Mouse (Mus musculus) ES-E14 (cell line): ENCODE measurements at regions not wholly inside any gene's neighbourhood (a gene's known extent, or its start where the extent isn't known, plus 50 kb on each side); places are given as distances from the start of the nearest gene placed in this dataset.

ENCODE experiments used
- DNase-seq: peaks from one replicate; pipeline ENCODE4 v3.0.0-alpha.2; 2013; ENCODE audit warnings: low read depth, low spot score
- H3K27ac ChIP-seq: 2 replicates; pipeline ENCODE4 v1.5.1; 2012; ENCODE audit warnings: low read depth, mild to moderate bottlenecking, low read length, moderate library complexity, mixed read lengths; ENCODE audit not compliant: poor library complexity, insufficient read depth, severe bottlenecking
- H3K36me3 ChIP-seq: 2 replicates; pipeline ENCODE4 v1.6.1; 2012; ENCODE audit warnings: mild to moderate bottlenecking, low read length, moderate library complexity, mixed read lengths; ENCODE audit not compliant: control insufficient read depth, poor library complexity, insufficient read depth, severe bottlenecking
- H3K4me1 ChIP-seq, 2 experiments: fragments of 150-350 bp in 1 of 2; sonication (generic) in 1 of 2; 2 replicates each; pipeline ENCODE4 v1.6.1; 2012; ENCODE audit warnings: low read length in 2 of 2, mild to moderate bottlenecking in 1 of 2, mixed read lengths in 1 of 2; ENCODE audit not compliant: control insufficient read depth in 2 of 2, insufficient read depth in 2 of 2, poor library complexity in 1 of 2
- H3K4me3 ChIP-seq, 2 experiments: fragments of 150-350 bp in 1 of 2; sonication (generic) in 1 of 2; 2 replicates each; pipeline ENCODE4 v1.5.1; 2012; ENCODE audit warnings: low read length in 2 of 2, low read depth in 1 of 2, mild to moderate bottlenecking in 1 of 2, mixed read lengths in 1 of 2; ENCODE audit not compliant: insufficient read depth in 1 of 2, poor library complexity in 1 of 2, severe bottlenecking in 1 of 2
- H3K9ac ChIP-seq: 2 replicates; pipeline ENCODE4 v1.6.1; 2012; ENCODE audit warnings: low read depth, mild to moderate bottlenecking, low read length, mixed read lengths; ENCODE audit not compliant: poor library complexity, insufficient read depth, severe bottlenecking
- H3K9me3 ChIP-seq: fragments of 150-350 bp; sonication (generic); 2 replicates; pipeline ENCODE4 v1.6.1; 2012; ENCODE audit warnings: low read depth, mild to moderate bottlenecking, low read length; ENCODE audit not compliant: control insufficient read depth, insufficient read depth
- CHD2 ChIP-seq: IDR thresholded peaks from 2 replicates; pipeline ENCODE4 v1.6.1; 2014; ENCODE audit warnings: mild to moderate bottlenecking, low read depth, low read length, inconsistent platforms
- HCFC1 ChIP-seq: IDR thresholded peaks from 2 replicates; pipeline ENCODE4 v1.6.1; 2012; ENCODE audit warnings: low read length, inconsistent platforms, borderline replicate concordance; ENCODE audit not compliant: insufficient read depth
- MAFK ChIP-seq: IDR thresholded peaks from 2 replicates; pipeline ENCODE4 v1.6.1; 2014; ENCODE audit warnings: mild to moderate bottlenecking, low read depth, low read length, inconsistent platforms; ENCODE audit not compliant: insufficient read depth
- ZC3H11A ChIP-seq: IDR thresholded peaks from 2 replicates; pipeline ENCODE4 v1.6.1; 2012; ENCODE audit warnings: low read depth, mild to moderate bottlenecking, inconsistent platforms, low read length, borderline replicate concordance
- ZNF384 ChIP-seq: IDR thresholded peaks from 2 replicates; pipeline ENCODE4 v1.6.1; 2012; ENCODE audit warnings: low read depth, low read length, inconsistent platforms
- in situ Hi-C, 2 experiments: fragments of 600-800 bp; cut with MboI; formaldehyde crosslinking; loops; one replicate each; pipeline ENCODE4 v1.15.1; 2025; ENCODE audit warnings: low sequenced_read_pairs in 2 of 2, inconsistent platforms in 1 of 2; ENCODE audit not compliant: unreplicated experiment in 2 of 2

DNA sequence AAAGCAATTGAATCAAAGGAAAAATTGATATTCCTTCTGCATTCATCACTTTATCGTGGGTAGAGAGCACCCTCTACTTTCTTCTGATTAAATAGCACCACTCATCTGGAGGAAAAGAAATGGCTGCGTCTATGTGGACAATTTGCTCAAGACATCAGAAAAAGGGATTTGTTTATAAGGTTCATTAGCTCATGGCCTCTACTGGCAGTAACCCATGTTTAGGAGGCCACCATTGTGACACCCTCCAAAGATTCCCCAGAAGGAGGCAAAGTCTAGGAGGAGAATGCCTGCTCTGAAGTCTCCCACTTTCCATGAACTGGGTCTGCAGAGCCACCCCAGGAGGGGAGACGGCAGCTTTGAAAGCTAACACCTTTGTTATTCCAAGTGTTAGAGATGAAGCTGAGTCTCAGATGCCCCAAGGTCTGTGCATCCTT lies 147.2 kb upstream of the Plscr5 start:
- H3K9ac ChIP-seq, result no peak overlapping the region
- no peaks in the 10 kb centered on the region for H3K9me3 ChIP-seq
- no peak overlapping the region for H3K4me3 ChIP-seq
- no peak overlapping the region for H3K27ac ChIP-seq
- no peak for TF ChIP-seq ZC3H11A
- TF ChIP-seq ZNF384, result no peak
- no peak for TF ChIP-seq CHD2
- TF ChIP-seq MAFK, result no peak
- TF ChIP-seq HCFC1, result no peak
- H3K4me1 ChIP-seq, result no peaks in the 10 kb centered on the region
- in situ Hi-C loops, result no loop called here
- H3K36me3 ChIP-seq, result no peaks in the 10 kb centered on the region
- no peak for DNase-seq

DNA sequence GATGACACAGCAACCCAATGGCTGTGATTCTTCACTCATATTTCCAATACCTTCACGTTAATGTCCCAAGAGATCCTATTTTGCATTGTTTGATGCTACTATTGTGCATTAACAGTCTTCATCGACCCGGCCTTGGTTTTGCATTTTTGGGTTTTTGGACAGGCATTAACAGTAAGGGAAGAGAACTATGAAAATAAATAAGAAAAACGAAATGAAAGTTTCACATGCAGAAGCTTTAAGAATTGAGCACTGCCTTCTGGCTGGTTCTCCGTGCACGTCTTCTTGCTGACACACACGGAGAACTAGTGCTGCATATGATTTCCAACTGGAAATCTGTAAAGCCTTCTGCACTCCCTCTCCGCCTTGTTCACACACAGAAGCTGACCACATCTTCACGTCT lies 148.6 kb upstream of the Plscr5 start:
- Histone ChIP-seq H3K36me3 (no peaks in the 10 kb centered on the region), H3K9me3 (no peaks in the 10 kb centered on the region), H3K9ac (no peak overlapping the region), H3K4me1 (no peaks in the 10 kb centered on the region), H3K27ac (no peak overlapping the region), H3K4me3 (no peak overlapping the region)
- in situ Hi-C loops, result no loop called here
- no peak for DNase-seq
- TF ChIP-seq ZC3H11A (no peak), MAFK (no peak), HCFC1 (no peak), ZNF384 (no peak), CHD2 (no peak)

DNA sequence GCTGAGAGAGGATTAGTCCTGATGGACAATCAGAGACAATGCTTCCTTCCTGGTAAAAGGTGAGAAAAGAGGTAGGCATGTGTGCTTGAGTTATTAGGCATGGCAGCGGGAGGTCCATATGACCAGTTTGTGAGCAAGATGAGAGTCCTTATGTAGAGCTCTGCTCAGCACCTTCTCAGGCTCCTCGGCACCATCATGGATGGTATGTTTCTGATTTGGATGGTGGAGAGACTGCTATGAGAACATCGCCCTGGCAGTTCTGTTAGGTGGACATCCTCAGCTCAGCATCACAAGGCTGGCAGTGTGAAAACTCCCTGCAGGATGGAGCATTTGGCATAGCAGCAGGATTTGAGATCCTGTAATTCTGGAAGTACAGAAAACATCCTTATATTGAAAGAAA lies 176.2 kb upstream of the Plscr5 start:
- no peak overlapping the region for H3K4me3 ChIP-seq
- H3K9ac ChIP-seq, result no peak overlapping the region
- TF ChIP-seq MAFK, result no peak
- no peaks in the 10 kb centered on the region for H3K36me3 ChIP-seq
- in situ Hi-C loops, result no loop called here
- DNase-seq, result no peak
- H3K4me1 ChIP-seq, result no peaks in the 10 kb centered on the region
- H3K27ac ChIP-seq, result no peak overlapping the region
- no peaks in the 10 kb centered on the region for H3K9me3 ChIP-seq

DNA sequence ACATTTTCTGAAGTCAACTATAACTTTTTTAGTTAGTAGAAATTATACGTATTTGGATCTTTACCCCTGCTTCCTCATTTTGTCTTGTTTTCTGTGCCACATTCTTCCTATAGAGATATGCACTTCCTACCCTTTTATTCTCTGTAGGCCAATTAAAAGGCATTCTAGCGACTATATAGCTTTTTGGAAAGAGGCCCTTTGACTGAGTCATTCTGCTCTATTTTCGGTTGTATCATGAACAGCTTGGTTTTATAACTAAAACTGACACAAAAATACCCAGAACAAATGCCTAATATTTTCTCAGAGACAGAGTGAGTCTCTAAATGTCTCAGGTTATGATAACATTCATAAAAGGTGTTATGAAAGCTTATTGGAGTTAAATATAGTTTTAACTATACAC lies 176.8 kb upstream of the Plscr5 start:
- TF ChIP-seq ZC3H11A (no peak), HCFC1 (no peak), CHD2 (no peak), MAFK (no peak), ZNF384 (no peak)
- in situ Hi-C loops, result no loop called here
- Histone ChIP-seq H3K4me1 (no peaks in the 10 kb centered on the region), H3K4me3 (no peak overlapping the region), H3K9me3 (no peaks in the 10 kb centered on the region), H3K27ac (no peak overlapping the region), H3K9ac (no peak overlapping the region), H3K36me3 (no peaks in the 10 kb centered on the region)
- DNase-seq, result no peak

DNA sequence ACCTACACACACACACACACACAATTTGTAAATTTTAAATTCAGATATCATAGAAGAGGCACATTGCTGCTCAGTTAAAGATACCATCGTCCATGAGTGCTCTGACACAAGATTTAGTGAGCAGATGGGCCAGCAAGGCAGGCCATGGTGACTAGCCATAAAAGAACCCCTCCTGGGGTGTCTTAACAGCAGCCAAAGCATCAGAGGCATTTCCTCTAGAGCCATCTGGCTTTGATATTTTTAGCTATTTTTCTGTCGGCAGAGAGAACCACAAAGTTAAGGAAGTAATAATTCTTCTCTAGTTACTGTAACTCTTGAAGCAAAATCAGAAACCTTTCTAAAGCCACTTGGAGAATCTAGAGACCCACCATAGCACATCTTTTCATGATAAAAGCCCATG lies 204.5 kb upstream of the Plscr5 start:
- H3K9ac ChIP-seq, result no peak overlapping the region
- no peak for DNase-seq
- no peaks in the 10 kb centered on the region for H3K9me3 ChIP-seq
- H3K36me3 ChIP-seq, result no peaks in the 10 kb centered on the region
- in situ Hi-C loops, result no loop called here
- TF ChIP-seq ZC3H11A, result no peak
- TF ChIP-seq HCFC1, result no peak
- TF ChIP-seq ZNF384, result no peak
- no peak for TF ChIP-seq MAFK
- no peak for TF ChIP-seq CHD2
- H3K27ac ChIP-seq, result no peak overlapping the region
- H3K4me3 ChIP-seq, result no peak overlapping the region
- no peaks in the 10 kb centered on the region for H3K4me1 ChIP-seq
